Mouse (Mus musculus): ENCODE results near the gene Etfa.
A peak's percentile ranks its signal among the peaks of the same experiment; 100 is the strongest.

The Etfa gene

GRCm38 (mm10) chr9:55512027-55512543 lies at the start of gene Etfa:
Etfa (minus strand) TSS chr9:55512243.
- Histone ChIP-seq H3K36me3 (ENCODE audit: control insufficient read depth, insufficient read depth, low read length, poor library complexity, severe bottlenecking) (no peaks in the 10 kb centered on the region), H3K27me3 (ENCODE audit: control insufficient read depth, insufficient read depth, low read length, poor library complexity, severe bottlenecking) (no peaks in the 10 kb centered on the region)
- peak; percentile 96 for DNase-seq (ENCODE audit: low read depth, low spot score)

- DNase-seq (ENCODE audit: low read depth, low spot score) = no peak
- no peaks in the 10 kb centered on the region for H3K36me3 ChIP-seq (ENCODE audit: control insufficient read depth, insufficient read depth, low read length, poor library complexity, severe bottlenecking)
- no peaks in the 10 kb centered on the region for H3K27me3 ChIP-seq (ENCODE audit: control insufficient read depth, insufficient read depth, low read length, poor library complexity, severe bottlenecking)
These were observed 48.9 kb upstream of the Etfa start for GRCm38 (mm10) chr9:55560960-55561359.

- no peak for DNase-seq (ENCODE audit: low read depth, low spot score)
- Histone ChIP-seq H3K27me3 (ENCODE audit: control insufficient read depth, insufficient read depth, low read length, poor library complexity, severe bottlenecking) (no peaks in the 10 kb centered on the region), H3K36me3 (ENCODE audit: control insufficient read depth, insufficient read depth, low read length, poor library complexity, severe bottlenecking) (no peaks in the 10 kb centered on the region)
These were observed 42.9 kb upstream of the Etfa start for GRCm38 (mm10) chr9:55554986-55555385.

- DNase-seq (ENCODE audit: low read depth, low spot score) = peak; percentile 8
- no peaks in the 10 kb centered on the region for H3K36me3 ChIP-seq (ENCODE audit: control insufficient read depth, insufficient read depth, low read length, poor library complexity, severe bottlenecking)
- no peaks in the 10 kb centered on the region for H3K27me3 ChIP-seq (ENCODE audit: control insufficient read depth, insufficient read depth, low read length, poor library complexity, severe bottlenecking)
These were observed 37.4 kb upstream of the Etfa start for GRCm38 (mm10) chr9:55549302-55549890.

- no peaks in the 10 kb centered on the region for H3K27me3 ChIP-seq (ENCODE audit: control insufficient read depth, insufficient read depth, low read length, poor library complexity, severe bottlenecking)
- H3K36me3 ChIP-seq (ENCODE audit: control insufficient read depth, insufficient read depth, low read length, poor library complexity, severe bottlenecking) = no peaks in the 10 kb centered on the region
- no peak for DNase-seq (ENCODE audit: low read depth, low spot score)
These were observed 36.8 kb upstream of the Etfa start for GRCm38 (mm10) chr9:55548871-55549270.

- Histone ChIP-seq H3K27me3 (ENCODE audit: control insufficient read depth, insufficient read depth, low read length, poor library complexity, severe bottlenecking) (no peaks in the 10 kb centered on the region), H3K36me3 (ENCODE audit: control insufficient read depth, insufficient read depth, low read length, poor library complexity, severe bottlenecking) (no peaks in the 10 kb centered on the region)
- peak; percentile 58 for DNase-seq (ENCODE audit: low read depth, low spot score)
These were observed 34.4 kb upstream of the Etfa start for GRCm38 (mm10) chr9:55546176-55547010.

- H3K27me3 ChIP-seq (ENCODE audit: control insufficient read depth, insufficient read depth, low read length, poor library complexity, severe bottlenecking) = no peaks in the 10 kb centered on the region
- peak; percentile 5 for DNase-seq (ENCODE audit: low read depth, low spot score)
- H3K36me3 ChIP-seq (ENCODE audit: control insufficient read depth, insufficient read depth, low read length, poor library complexity, severe bottlenecking) = no peaks in the 10 kb centered on the region
These were observed 33.6 kb upstream of the Etfa start for GRCm38 (mm10) chr9:55545556-55546175.

GRCm38 (mm10) chr9:55544861-55545555 lies 33.0 kb upstream of the Etfa start:
- Histone ChIP-seq H3K36me3 (ENCODE audit: control insufficient read depth, insufficient read depth, low read length, poor library complexity, severe bottlenecking) (no peaks in the 10 kb centered on the region), H3K27me3 (ENCODE audit: control insufficient read depth, insufficient read depth, low read length, poor library complexity, severe bottlenecking) (0 out of 2 replicates have a peak, but pooled peaks cover 2% of the 10 kb centered on the region)
- DNase-seq (ENCODE audit: low read depth, low spot score) = peak; percentile 48

GRCm38 (mm10) chr9:55543703-55544401 lies 31.8 kb upstream of the Etfa start:
- DNase-seq (ENCODE audit: low read depth, low spot score) = peak; percentile 59
- H3K27me3 ChIP-seq (ENCODE audit: control insufficient read depth, insufficient read depth, low read length, poor library complexity, severe bottlenecking) = 0 out of 2 replicates have a peak, but pooled peaks cover 5% of the 10 kb centered on the region
- H3K36me3 ChIP-seq (ENCODE audit: control insufficient read depth, insufficient read depth, low read length, poor library complexity, severe bottlenecking) = no peaks in the 10 kb centered on the region

GRCm38 (mm10) chr9:55543336-55543702 lies 31.3 kb upstream of the Etfa start:
- DNase-seq (ENCODE audit: low read depth, low spot score) = peak; percentile 36
- Histone ChIP-seq H3K27me3 (ENCODE audit: control insufficient read depth, insufficient read depth, low read length, poor library complexity, severe bottlenecking) (0 out of 2 replicates have a peak, but pooled peaks cover 5% of the 10 kb centered on the region), H3K36me3 (ENCODE audit: control insufficient read depth, insufficient read depth, low read length, poor library complexity, severe bottlenecking) (no peaks in the 10 kb centered on the region)

- peak; percentile 44 for DNase-seq (ENCODE audit: low read depth, low spot score)
- Histone ChIP-seq H3K36me3 (ENCODE audit: control insufficient read depth, insufficient read depth, low read length, poor library complexity, severe bottlenecking) (no peaks in the 10 kb centered on the region), H3K27me3 (ENCODE audit: control insufficient read depth, insufficient read depth, low read length, poor library complexity, severe bottlenecking) (0 out of 2 replicates have a peak, but pooled peaks cover 5% of the 10 kb centered on the region)
These were observed 30.6 kb upstream of the Etfa start for GRCm38 (mm10) chr9:55542366-55543325.

GRCm38 (mm10) chr9:55541681-55542365 lies 29.8 kb upstream of the Etfa start:
- peak; percentile 51 for DNase-seq (ENCODE audit: low read depth, low spot score)
- 0 out of 2 replicates have a peak, but pooled peaks cover 5% of the 10 kb centered on the region for H3K27me3 ChIP-seq (ENCODE audit: control insufficient read depth, insufficient read depth, low read length, poor library complexity, severe bottlenecking)

GRCm38 (mm10) chr9:55540888-55541287 lies 28.8 kb upstream of the Etfa start:
- DNase-seq (ENCODE audit: low read depth, low spot score) = peak; percentile 66

More at GRCm38 (mm10) chr9:55541681-55542365, 29.8 kb upstream of the Etfa start:
- H3K36me3 ChIP-seq (ENCODE audit: control insufficient read depth, insufficient read depth, low read length, poor library complexity, severe bottlenecking) = no peaks in the 10 kb centered on the region

More at GRCm38 (mm10) chr9:55540888-55541287, 28.8 kb upstream of the Etfa start:
- H3K36me3 ChIP-seq (ENCODE audit: control insufficient read depth, insufficient read depth, low read length, poor library complexity, severe bottlenecking) = no peaks in the 10 kb centered on the region
- 0 out of 2 replicates have a peak, but pooled peaks cover 5% of the 10 kb centered on the region for H3K27me3 ChIP-seq (ENCODE audit: control insufficient read depth, insufficient read depth, low read length, poor library complexity, severe bottlenecking)

Measured in splenic B cell, adult 2 months (primary cell).